Mouse (Mus musculus) lung, adult 2 months (tissue): ENCODE measurements around the gene P3h2.

ENCODE experiments used
- CTCF ChIP-seq: fragments of 200-500 bp; IDR thresholded peaks from 2 replicates; pipeline ENCODE4 v1.5.1; 2011; ENCODE audit warnings: mild to moderate bottlenecking, low read length, control low read depth; ENCODE audit not compliant: insufficient read depth
- POLR2A ChIP-seq: fragments of 200-500 bp; IDR thresholded peaks from 2 replicates; pipeline ENCODE4 v1.6.1; 2011; ENCODE audit warnings: low read depth, mild to moderate bottlenecking, control low read depth, low read length, borderline replicate concordance; ENCODE audit errors: extremely low read depth

GRCm38 (mm10) chr16:26075063-26075462, 30.5 kb downstream of the P3h2 start:
- TF ChIP-seq POLR2A (no peak), CTCF (no peak)
